Mouse (Mus musculus): ENCODE measurements around the gene Urm1. TPM values are rescaled to one million over a fixed set of nuclear protein-coding genes. Genes with fewer than 3 reads are reported as not detected.

Urm1 gene
- 11.2 and 14.0 TPM in 2 replicates for polyA plus RNA-seq (2015; fragmentation: Nextera tagmentation; extraction: Ambion mirVana)

DNA sequence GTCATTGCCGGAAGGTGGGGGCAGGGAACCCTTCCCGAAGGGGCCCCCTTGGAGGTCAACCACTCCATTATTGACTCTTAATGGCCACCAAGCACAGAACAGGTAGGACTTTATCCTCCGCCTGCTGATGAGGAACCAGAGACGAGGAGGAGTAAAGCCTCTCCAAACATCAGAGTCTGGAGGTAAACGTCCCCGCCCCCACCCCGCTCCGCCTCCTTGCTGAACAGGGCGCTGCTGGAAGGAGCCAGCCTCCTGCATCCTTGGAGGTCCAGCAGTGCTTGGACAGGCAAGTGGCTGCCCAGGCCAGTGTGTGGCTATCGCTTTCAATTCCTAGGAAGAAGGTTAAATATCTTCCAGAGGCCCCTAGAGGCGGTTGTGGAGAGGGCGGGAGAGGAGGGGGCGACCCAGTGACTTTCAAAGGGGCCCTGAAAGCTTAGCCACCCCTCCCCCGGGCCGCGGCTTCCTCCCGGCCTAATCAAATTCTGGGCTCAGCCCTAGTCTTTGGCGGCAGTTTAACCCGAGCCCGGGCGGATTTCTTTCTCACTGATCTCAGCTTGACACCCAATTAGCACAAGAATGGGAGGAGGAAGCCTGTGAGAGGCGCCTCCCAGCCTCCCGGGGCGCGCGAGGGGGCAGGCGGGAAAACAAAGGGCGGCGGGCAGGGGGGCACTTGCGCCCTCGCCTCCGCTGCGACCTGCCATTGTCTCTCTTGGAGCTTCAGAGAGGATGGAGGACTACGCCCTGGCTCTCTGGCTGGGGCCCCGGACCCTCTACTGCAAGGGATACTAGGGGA is at the start of gene Urm1:
Gene Urm1 (plus strand): TSS at position 51 of the 793 bp plus-strand sequence.

DNA sequence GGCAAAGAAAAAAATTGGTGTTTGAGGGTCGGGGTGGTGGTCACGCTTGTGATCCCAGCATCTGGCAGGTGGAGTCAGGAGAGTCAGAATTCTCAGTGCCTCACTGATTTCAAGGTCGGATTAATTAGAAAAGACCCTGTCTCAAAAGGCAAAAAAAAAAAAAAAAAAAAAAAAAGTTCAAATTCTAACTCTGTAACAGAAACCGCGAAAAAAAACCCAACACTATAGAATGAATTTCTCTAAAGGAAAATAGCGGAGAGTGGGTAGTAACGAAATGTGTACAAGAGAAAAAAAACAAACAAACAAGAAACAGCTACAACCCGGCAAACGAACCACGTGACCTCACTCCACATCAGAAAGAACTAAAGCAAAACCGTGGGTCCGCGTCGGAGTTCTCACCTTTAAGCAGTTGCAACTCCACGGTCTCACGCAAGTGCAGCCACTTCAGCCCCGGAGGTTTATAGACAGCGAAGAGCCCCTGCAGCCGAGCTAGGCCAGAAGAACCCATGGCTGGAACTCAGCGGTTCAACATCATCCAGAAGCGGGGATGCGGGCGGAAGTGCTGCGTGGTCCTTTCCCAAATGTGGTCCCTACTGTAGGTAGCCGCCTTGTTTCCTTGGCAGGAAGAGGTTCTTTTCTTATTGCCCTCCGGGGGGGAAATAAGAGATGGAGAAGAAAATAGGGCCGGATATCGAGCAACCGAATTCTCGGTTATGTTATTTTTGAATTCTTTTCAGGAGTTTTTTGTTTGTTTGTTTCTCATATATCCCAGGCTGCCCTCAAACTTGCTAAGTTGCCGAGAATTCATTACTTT is 32.6 kb upstream of the Urm1 start, which contains the start of gene Coq4:
Gene Coq4 (plus strand): TSS at position 390 of the 814 bp plus-strand sequence.

DNA sequence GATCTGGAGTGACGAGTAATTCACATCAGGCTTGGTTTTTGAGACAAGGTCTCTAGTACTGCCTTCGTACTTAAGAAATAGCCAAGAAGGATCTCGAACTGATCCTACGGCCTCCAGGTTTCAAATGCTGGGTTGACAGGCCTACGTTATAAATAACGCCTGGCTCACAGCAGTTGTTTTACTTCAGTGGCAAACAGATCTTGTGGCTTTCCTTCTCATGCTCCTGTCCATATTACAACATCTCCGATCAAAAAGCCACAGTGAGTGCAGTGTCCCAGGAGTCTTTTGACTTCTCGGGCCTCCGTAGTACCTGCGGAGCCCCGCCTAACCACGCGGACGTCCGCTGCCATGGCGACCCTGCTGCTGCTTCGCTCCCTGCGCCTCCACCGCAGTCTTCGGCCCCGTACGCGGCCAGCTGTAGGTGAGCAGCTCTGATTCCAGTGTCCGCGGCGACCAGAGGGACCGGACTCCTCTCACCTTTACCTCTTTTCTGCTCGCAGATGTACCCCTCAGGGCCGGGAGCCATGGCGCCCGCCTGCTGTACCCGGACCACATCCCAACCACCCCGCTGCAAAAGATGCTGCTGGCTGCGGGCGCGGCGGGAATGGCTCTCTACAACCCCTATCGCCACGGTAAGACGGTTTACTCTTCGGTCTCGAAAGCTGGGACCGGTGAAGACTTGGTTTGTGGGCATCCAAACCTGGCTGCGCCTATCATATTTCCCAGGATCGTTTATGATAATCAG is 31.8 kb upstream of the Urm1 start, which contains the start of gene Trub2:
Gene Trub2 (minus strand): TSS at position 566 of the 745 bp plus-strand sequence.

DNA sequence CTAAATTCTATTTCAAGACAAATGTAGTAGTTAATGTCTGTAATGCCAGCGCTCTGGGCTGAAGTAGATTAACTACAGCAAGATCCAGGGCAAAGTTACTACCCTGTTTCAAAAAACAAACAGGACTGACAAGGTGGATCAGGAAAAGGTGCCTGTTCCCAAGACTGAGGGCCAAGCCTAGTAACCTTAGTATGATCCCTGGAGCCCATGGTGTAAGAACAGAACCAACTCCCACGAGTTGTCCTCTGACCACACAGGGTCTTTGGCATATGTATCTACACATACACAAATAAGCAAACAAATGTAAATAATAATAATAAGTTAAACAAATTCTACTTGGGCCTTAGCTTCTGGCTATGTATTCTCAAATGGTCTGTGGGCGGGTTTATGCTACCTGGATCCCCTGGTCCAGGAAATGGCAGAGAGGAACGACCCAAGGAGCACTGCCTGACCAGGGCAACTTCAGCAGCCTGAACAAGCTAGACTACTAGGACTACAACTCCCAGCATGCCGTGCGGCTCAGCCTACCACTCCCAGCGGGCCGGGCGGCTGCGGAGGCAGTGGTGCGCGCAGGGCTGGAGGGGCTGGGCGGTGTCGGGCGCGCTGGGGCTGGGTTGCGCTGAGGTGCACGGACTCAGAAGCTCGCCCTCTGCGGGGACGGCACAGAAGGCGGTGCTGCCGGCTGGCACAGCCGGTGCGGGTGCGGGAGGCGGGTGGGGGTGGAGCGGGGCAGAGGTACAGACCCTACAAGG is 17.6 kb upstream of the Urm1 start, which contains the start of gene Slc27a4:
Gene Slc27a4 (plus strand): TSS at position 560 of the 752 bp plus-strand sequence.

DNA sequence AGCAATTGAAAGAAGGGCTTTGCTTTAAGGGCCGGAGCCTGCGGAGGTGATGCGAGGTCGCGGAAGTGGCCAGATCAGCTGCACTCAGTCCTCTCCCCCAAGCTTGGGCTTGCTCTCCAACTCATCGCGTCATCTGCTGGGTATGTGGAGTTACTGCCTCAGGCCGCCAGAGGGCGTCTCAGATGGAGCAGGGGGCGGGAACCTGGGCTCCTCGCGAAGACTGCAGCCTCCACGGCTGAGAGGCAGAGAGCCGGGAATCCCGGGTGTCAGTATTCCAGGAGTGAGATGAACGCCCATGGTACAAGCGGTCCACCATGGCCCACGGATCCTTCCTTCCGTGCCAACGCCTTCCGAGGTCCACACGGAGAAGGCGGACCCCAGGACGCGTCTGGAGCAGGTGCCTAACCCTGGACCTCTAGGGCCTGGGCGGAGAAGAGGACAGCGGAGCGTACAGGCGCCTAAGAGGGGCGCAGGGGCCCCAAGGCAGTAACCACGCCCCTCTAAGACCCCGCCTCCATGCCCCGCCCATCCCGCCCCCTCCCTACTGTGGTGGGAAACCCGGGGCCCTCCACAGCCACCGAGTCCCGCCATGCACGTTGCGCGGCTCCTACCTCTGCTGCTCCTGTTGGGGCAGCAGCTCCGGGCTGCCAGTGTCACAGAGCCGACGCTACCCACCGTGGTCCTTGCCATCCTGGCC is 49.2 kb downstream of the Urm1 start, which contains the start of gene Cercam:
Gene Cercam (plus strand): TSS at position 216 of the 697 bp plus-strand sequence.

DNA sequence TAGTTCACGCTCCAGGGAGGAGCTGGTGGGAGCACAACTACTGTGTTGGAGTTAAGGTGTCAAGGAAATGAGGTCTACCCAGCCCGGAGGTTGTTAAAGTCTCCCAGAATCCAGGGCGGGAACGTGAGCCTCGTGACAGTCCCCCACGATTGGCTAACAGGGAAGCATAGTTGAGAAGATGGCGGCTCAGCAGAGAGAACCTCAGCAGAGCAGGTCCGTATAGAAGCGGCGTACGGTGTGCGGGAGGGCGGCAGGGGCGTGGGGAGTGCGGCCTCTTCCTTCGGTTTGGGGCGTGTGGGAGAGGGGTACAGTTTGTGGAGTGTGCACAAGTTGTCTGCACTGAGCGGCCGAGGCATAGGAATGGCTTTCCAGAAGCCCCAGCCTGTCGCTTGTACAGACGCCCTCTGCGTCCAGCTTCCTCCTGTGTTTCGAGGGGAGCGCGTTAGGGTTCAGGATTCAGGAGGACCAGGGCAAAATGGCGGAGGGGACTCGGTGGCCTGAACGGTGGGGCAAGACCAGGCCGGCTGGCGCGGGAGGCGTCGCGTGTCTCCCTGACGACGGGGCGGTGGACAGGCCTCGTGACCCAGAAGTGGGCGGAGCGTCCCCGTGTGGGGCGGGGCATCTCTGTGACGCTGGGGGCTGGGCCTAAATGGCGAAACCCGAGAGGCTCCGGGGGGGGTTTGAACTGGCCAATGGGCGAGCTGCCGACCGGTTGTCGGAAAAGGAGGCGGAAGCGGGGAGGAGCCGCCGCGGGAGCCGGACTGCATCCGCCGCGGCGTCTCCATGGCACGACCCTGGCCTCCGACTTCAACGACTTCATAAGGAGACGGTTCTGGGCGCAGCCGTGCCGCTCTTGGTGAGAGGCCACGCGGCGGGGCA is 69.4 kb downstream of the Urm1 start, which contains the start of gene Odf2:
Gene Odf2 (plus strand): TSS at position 156 of the 879 bp plus-strand sequence.

Other genes with a start within 250 kb of the Urm1 start
- gene Rapgef1, start 200.4 kb upstream of the Urm1 start, polyA plus RNA-seq (2015; fragmentation: Nextera tagmentation; extraction: Ambion mirVana), result 8.5 and 9.5 TPM in 2 replicates
- not detected in 2 replicates for gene Gm13420, start 68.4 kb upstream of the Urm1 start, polyA plus RNA-seq (2015; fragmentation: Nextera tagmentation; extraction: Ambion mirVana)
- gene Gm13547, start 60.8 kb upstream of the Urm1 start, polyA plus RNA-seq (2015; fragmentation: Nextera tagmentation; extraction: Ambion mirVana), result not detected in 2 replicates
- gene Coq4, start 32.6 kb upstream of the Urm1 start, polyA plus RNA-seq (2015; fragmentation: Nextera tagmentation; extraction: Ambion mirVana), result 13.5 and 13.9 TPM in 2 replicates
- 18.4 and 20.7 TPM in 2 replicates for gene Trub2, start 31.6 kb upstream of the Urm1 start, polyA plus RNA-seq (2015; fragmentation: Nextera tagmentation; extraction: Ambion mirVana)
- gene Slc27a4, start 17.4 kb upstream of the Urm1 start, polyA plus RNA-seq (2015; fragmentation: Nextera tagmentation; extraction: Ambion mirVana), result 6.4 and 9.0 TPM in 2 replicates
- 27.7 and 27.9 TPM in 2 replicates for gene Cercam, start 49.1 kb downstream of the Urm1 start, polyA plus RNA-seq (2015; fragmentation: Nextera tagmentation; extraction: Ambion mirVana)
- gene Odf2, start 69.1 kb downstream of the Urm1 start, polyA plus RNA-seq (2015; fragmentation: Nextera tagmentation; extraction: Ambion mirVana), result 51.8 and 52.4 TPM in 2 replicates
- 28.8 and 30.2 TPM in 2 replicates for gene Gle1, start 115.4 kb downstream of the Urm1 start, polyA plus RNA-seq (2015; fragmentation: Nextera tagmentation; extraction: Ambion mirVana)
- 23.0 and 27.3 TPM in 2 replicates for gene Sptan1, start 145.5 kb downstream of the Urm1 start, polyA plus RNA-seq (2015; fragmentation: Nextera tagmentation; extraction: Ambion mirVana)
- gene Wdr34, start 228.8 kb downstream of the Urm1 start, polyA plus RNA-seq (2015; fragmentation: Nextera tagmentation; extraction: Ambion mirVana), result 18.2 and 19.8 TPM in 2 replicates
- gene Set, start 237.3 kb downstream of the Urm1 start, polyA plus RNA-seq (2015; fragmentation: Nextera tagmentation; extraction: Ambion mirVana), result 292 TPM in 2 replicates